Mouse (Mus musculus) lung, embryonic 15.5 days (tissue): Measurements from ENCODE around the gene Gm45713. TPM values are rescaled to one million over a fixed set of nuclear protein-coding genes. Genes with fewer than 3 reads are reported as not detected.
A peak's percentile ranks its signal among the peaks of the same experiment; 100 is the strongest.
"Not testable (repeated sequence)": the region's sequence is repeated elsewhere in the genome, so short reads cannot be mapped to it uniquely, and the experiment has no call there.

Experiments used
- ATAC-seq: fragments of 200-750 bp; cut with Nextera tagmentation; 2 replicates; pipeline ENCODE4 v1.8.0; 2017; ENCODE audit warnings: moderate number of reproducible peaks, borderline replicate concordance; ENCODE audit not compliant: low FRiP score, low TSS enrichment; ENCODE audit errors: extremely low read depth
- H3K27ac ChIP-seq: fragments of 300-500 bp; sonication (generic); 2 replicates; pipeline ENCODE4 v1.5.1; 2015; ENCODE audit warnings: moderate library complexity, mild to moderate bottlenecking, inconsistent platforms
- H3K27me3 ChIP-seq: fragments of 300-500 bp; sonication (generic); 2 replicates; pipeline ENCODE4 v1.6.1; 2015; ENCODE audit warnings: inconsistent platforms
- H3K36me3 ChIP-seq: fragments of 300-500 bp; sonication (generic); 2 replicates; pipeline ENCODE4 v1.6.1; 2015; ENCODE audit warnings: inconsistent platforms
- H3K4me1 ChIP-seq: fragments of 300-500 bp; sonication (generic); 2 replicates; pipeline ENCODE4 v1.6.1; 2015; ENCODE audit warnings: inconsistent platforms
- H3K4me2 ChIP-seq: fragments of 300-500 bp; sonication (generic); 2 replicates; pipeline ENCODE4 v1.6.1; 2015; ENCODE audit warnings: inconsistent platforms, mild to moderate bottlenecking, moderate library complexity
- H3K4me3 ChIP-seq: fragments of 300-500 bp; sonication (generic); 2 replicates; pipeline ENCODE4 v1.5.1; 2015; ENCODE audit warnings: mild to moderate bottlenecking, inconsistent platforms
- H3K9ac ChIP-seq: fragments of 300-500 bp; sonication (generic); 2 replicates; pipeline ENCODE4 v1.6.1; 2015; ENCODE audit warnings: inconsistent platforms
- H3K9me3 ChIP-seq: fragments of 300-500 bp; sonication (generic); 2 replicates; pipeline ENCODE4 v1.6.1; 2016; ENCODE audit warnings: inconsistent platforms
- WGBS: fragments of 180-500 bp; shearing (Covaris S2); methylation state at CpG from one replicate; pipeline ENCODE4 v1.1.7; 2015; 5-methylcytosine and 5-hydroxymethylcytosine counted together
- polyA plus RNA-seq: library from polyadenylated mRNA; unstranded; fragments of >200 nt; fragmentation: Nextera tagmentation; extraction: Ambion mirVana; gene quantifications from 2 replicates; pipeline ENCODE4 v1.2.1, GENCODE M21; 2015

The Gm45713 gene
- polyA plus RNA-seq, 1 experiment from 2014 or later: 0.19 TPM

DNA sequence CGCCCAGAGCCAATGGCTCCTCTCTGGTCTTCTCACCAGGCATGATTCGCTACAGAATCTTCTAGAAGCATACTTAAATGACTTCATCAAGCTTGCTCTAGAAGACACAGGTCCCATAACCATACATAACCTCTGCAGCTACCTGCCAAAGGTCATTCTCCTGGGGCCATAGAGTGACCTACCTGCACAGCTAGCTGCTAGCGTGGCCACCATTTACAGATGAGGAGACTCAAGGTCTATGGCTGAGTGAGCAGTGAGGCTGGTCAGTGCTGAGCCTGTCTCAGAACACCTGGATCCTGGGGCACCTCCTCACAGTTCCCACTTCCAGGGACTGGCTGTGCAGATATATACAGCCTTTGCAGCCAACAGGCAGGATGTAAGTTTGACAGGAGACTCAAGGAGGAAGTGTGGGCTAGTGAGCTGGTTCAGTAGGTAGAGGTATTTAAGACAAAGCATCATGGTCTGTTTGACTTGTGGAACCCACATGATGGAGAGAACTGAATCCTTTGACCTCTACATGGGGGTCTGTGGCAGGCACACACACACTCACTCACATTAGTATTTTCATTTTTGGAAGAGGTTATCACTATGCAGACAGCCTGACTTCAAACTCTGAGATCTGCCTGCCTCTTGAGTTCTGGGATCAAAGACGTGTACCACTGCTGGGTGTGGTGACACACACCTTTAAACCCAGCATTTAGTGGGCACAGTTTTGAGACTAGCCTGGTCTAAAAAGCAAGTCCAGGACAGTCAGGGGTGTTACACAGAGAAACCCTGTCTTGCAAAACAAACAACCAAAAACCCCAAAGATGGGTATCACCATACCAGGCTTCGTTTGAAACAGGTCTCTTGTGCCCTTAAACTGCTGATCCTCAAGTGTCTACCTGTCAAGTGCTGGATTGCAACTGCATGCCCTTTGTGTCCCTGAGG, 16.0 kb downstream of the Gm45713 start:
- Histone ChIP-seq H3K36me3 (peaks cover 49% of the 10 kb centered on the region), H3K27ac (no peak overlapping the region), H3K4me2 (no peak overlapping the region), H3K27me3 (no peaks in the 10 kb centered on the region), H3K4me3 (no peak overlapping the region), H3K9ac (no peak overlapping the region), H3K4me1 (peaks cover 30% of the 10 kb centered on the region), H3K9me3 (no peaks in the 10 kb centered on the region)
- no peak for ATAC-seq
- WGBS: 79% methylated on average over 5 of the region's 5 CpGs

DNA sequence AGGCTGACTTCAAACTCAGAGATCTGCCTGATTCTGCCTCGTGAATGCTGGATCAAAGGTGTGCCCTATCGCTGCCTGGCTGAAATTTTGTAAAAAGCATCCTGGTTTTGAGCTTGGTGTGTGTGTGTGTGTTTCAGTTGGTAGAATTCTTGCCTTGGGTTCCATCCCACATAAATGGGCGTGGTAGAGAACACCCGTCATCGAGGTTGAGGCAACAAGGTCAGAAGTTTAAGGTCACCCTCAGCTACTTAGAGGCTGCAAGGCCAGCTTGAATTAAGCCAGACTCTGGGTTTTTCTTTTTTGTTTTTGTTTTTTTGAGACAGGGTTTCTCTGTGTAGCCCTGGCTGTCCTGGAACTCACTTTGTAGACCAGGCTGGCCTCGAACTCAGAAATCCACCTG, 17.7 kb downstream of the Gm45713 start:
- Histone ChIP-seq H3K4me2 (no peak overlapping the region), H3K36me3 (peaks cover 46% of the 10 kb centered on the region), H3K27ac (no peak overlapping the region), H3K9ac (no peak overlapping the region), H3K4me1 (peaks cover 24% of the 10 kb centered on the region), H3K9me3 (no peaks in the 10 kb centered on the region), H3K27me3 (no peaks in the 10 kb centered on the region), H3K4me3 (no peak overlapping the region)
- no peak for ATAC-seq
- 82% methylated on average over 6 of the region's 6 CpGs for WGBS

DNA sequence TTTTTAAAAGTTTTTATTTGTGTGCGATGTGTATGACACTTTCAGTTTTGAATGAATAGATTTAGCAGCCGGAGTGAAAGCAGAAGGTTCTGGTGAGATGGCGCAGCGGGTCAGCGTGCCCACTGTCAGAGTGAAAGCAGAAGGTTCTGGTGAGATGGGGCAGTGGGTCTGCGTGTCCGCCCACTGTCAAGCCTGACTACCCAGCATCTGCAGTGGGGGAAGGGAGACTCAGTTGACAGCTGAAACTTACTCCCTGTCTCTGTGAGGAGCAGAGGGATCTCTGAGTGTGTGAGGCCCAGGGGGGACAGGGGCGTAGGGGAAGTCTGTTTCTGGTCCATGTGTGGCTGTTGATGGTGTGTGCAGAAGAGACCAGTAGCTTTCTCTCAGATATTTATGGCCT, 18.5 kb downstream of the Gm45713 start:
- Histone ChIP-seq H3K9me3 (no peaks in the 10 kb centered on the region), H3K27me3 (no peaks in the 10 kb centered on the region), H3K4me2 (no peak overlapping the region), H3K9ac (no peak overlapping the region), H3K4me3 (no peak overlapping the region), H3K36me3 (peaks cover 41% of the 10 kb centered on the region), H3K4me1 (peaks cover 16% of the 10 kb centered on the region), H3K27ac (no peak overlapping the region)
- WGBS: 78% methylated on average over 8 of the region's 8 CpGs
- ATAC-seq: no peak

DNA sequence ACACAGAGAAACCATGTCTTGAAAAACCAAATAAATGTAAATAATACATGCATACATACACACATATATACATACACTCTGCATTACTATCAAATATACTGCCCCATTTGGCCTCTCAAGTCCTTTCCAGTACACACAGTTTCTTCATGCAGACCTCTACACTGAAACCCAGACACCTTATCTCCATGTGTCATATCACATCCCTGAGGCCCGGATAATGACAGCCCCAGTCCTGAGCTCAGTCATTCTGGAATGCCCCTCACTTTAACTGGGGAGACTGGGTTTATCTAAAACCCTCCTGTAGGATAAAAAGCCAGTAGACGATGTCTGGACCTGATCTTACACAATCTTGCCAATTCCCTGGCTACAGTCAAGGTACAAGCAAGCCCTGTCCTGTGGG, 22.6 kb downstream of the Gm45713 start:
- no peak for ATAC-seq
- Histone ChIP-seq H3K4me3 (no peak overlapping the region), H3K9ac (no peak overlapping the region), H3K4me1 (no peaks in the 10 kb centered on the region), H3K36me3 (peaks cover 6% of the 10 kb centered on the region; the same call in 1 of the 2 replicates), H3K27ac (no peak overlapping the region), H3K9me3 (no peaks in the 10 kb centered on the region), H3K4me2 (no peak overlapping the region), H3K27me3 (no peaks in the 10 kb centered on the region)
- WGBS: 60% methylated on average over 2 of the region's 2 CpGs

DNA sequence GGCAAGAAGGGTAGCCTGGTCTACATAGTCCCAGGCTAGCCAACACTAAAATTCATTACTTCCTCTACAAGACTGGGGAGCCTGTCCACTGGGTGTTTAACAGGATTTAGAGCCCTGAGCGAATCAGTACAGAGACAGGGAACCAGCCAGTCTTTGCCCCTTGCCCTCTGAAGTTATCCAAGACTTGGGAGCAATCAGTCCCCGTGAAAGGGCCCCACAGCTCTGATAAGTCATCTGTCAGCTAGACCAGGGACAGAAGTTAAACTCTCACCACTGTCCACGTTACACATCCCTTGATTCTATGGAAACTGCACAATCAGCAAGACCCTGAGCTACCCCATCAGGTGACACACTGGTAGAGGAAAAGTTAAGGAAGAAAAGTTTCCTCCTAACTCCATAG, 23.5 kb downstream of the Gm45713 start:
- ATAC-seq: no peak
- Histone ChIP-seq H3K9me3 (no peaks in the 10 kb centered on the region), H3K27ac (no peak overlapping the region), H3K4me3 (no peak overlapping the region), H3K36me3 (no peaks in the 10 kb centered on the region), H3K4me1 (no peaks in the 10 kb centered on the region), H3K27me3 (no peaks in the 10 kb centered on the region), H3K4me2 (no peak overlapping the region), H3K9ac (no peak overlapping the region)
- 40% methylated on average over 3 of the region's 3 CpGs for WGBS

DNA sequence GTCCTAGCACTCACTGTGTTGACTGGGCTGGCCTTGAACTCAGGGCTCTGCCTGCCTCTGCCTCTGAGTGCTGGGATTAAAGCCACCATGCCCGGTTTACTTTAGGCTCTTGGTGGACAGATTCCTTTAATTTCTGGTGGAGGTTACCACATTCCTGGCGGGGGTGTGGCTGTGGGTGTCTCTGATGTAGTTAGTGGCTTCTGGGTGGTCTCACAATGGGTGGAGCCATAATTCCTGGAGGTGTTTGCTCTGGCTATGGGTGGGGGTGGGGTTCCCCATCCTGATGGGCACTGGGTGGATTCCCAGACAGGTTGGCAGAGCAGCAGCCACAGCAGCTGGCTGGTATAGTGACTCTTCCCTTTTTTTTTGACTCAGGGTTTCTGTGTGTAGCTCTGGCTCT, 24.1 kb downstream of the Gm45713 start:
- Histone ChIP-seq H3K9me3 (no peaks in the 10 kb centered on the region), H3K4me3 (no peak overlapping the region), H3K9ac (no peak overlapping the region), H3K4me2 (no peak overlapping the region), H3K36me3 (no peaks in the 10 kb centered on the region), H3K4me1 (no peaks in the 10 kb centered on the region), H3K27ac (no peak overlapping the region), H3K27me3 (no peaks in the 10 kb centered on the region)
- ATAC-seq: no peak
- WGBS: 36% methylated on average over 2 of the region's 2 CpGs

DNA sequence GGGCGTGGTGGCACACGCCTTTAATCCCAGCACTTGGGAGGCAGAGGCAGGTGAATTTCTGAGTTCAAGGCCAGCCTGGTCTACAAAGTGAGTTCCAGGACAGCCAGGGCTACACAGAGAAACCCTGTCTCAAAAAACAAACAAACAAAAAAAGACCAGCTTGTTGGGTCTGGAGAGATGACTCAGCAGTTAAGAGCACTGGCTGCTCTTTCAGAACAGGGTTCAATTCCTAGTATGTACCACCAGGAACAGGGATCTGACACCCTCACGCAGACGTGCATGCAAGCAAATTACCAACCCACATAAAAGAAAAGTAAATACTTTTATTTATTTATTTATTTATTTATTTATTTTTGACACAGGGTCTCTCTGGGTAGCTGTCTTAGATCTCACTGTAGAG, 25.9 kb downstream of the Gm45713 start:
- WGBS: 83% methylated on average over 4 of the region's 4 CpGs
- H3K36me3 ChIP-seq, H3K4me3 ChIP-seq, ATAC-seq, H3K27ac ChIP-seq, H3K4me2 ChIP-seq, H3K9ac ChIP-seq, H3K27me3 ChIP-seq, H3K4me1 ChIP-seq, H3K9me3 ChIP-seq: not testable (repeated sequence)

DNA sequence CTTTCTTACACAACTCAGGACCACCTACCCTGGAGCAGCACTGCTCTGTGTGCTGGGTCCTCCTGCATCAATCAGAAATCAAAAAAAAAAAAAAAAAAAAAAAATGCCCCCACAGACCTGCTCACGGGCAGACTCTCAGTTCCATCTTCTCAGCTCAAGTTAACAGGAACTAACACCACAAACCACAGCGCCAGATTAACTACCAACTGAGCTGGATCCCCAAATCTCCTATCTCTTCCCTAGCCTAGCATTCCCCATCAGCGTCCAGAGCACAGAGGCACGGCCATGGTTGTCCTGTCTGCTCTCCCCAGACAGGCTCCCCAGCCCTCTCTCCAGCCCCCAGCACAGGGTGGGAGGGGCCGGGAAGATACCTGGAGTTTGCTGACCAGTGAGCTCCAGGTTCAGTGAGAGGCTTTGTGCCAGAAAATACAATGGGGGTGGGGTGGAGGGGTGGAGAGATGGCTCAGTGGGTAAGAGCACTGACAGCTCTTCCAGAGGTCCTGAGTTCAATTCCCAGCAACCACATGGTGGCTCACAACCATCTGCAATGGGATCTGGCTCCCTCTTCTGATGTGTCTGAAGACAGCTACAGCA, 28.9 kb downstream of the Gm45713 start:
- no peak for ATAC-seq
- H3K4me2 ChIP-seq: no peak overlapping the region
- no peak overlapping the region for H3K27ac ChIP-seq
- no peaks in the 10 kb centered on the region for H3K36me3 ChIP-seq
- H3K27me3 ChIP-seq: no peaks in the 10 kb centered on the region
- H3K9me3 ChIP-seq: no peaks in the 10 kb centered on the region
- 42% methylated on average over 5 of the region's 5 CpGs for WGBS
- H3K4me3 ChIP-seq: no peak overlapping the region
- H3K9ac ChIP-seq: no peak overlapping the region
- peaks cover 21% of the 10 kb centered on the region for H3K4me1 ChIP-seq

DNA sequence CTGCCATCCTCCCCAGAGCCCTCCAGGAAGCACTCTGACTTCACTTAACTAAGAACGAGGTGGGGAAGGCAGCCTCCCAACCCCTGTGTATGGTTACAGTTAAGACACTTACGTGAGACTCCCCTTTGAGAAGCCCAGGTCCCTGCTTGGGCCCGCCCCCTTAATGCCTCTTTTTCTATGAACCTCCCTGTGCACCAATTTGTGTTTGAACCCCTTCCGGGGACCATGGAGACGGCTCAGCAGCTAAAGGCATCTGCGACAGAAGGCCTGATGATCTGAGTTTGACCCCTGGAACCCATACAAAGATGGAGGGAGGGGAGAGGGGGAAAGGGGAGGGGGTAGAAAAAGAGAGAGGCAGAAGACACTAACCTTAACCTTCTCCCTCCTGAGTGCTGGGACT, 29.6 kb downstream of the Gm45713 start:
- Histone ChIP-seq H3K9ac (no peak overlapping the region), H3K27me3 (no peaks in the 10 kb centered on the region), H3K4me1 (peaks cover 28% of the 10 kb centered on the region), H3K9me3 (no peaks in the 10 kb centered on the region), H3K4me2 (no peak overlapping the region), H3K36me3 (no peaks in the 10 kb centered on the region), H3K4me3 (no peak overlapping the region), H3K27ac (no peak overlapping the region)
- ATAC-seq: no peak
- WGBS: 45% methylated on average over 6 of the region's 6 CpGs

DNA sequence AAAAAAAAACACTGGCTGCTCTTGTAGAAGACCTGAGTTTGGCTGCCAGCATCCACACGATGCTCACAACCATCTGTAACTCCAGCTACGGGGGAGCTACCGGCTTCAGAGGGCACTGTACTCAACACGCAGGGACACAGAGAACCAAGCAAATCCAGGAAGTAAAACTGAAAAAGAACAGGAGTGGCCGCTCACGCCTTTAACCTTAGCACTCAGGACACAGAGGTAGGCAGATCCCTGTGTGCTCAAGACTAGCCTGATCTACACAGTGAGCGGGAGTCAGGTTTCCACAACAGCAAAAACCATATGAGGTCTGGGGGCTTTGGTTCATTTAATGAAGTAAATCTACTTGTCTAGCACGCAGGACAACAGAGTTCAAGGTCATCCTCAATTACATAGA, 30.5 kb downstream of the Gm45713 start:
- no peak overlapping the region for H3K4me3 ChIP-seq
- ATAC-seq: no peak

DNA sequence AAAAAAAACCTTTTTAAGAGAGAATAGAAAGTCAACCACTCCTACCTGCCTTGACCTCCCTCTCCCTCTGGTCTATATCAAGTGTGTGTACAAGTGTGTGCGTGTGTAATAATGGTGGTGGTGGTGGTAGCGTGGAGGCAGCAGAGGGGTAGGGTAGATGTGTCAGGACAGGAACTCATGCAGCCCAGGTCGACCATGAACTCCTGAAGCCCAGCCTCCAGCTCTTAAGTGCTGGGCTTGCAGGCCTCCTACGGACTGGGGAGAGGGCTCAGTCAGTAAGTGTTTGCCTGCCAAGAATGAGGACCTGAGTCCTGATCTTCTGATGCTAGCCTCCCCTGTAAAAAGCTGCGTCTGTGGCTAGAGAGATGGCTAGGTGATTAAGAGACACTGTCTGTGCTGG, 31.1 kb downstream of the Gm45713 start:
- H3K36me3 ChIP-seq: no peaks in the 10 kb centered on the region

More for the DNA sequence above, 30.5 kb downstream of the Gm45713 start:
- H3K36me3 ChIP-seq: no peaks in the 10 kb centered on the region
- H3K9me3 ChIP-seq: no peaks in the 10 kb centered on the region
- H3K9ac ChIP-seq: no peak overlapping the region
- no peaks in the 10 kb centered on the region for H3K27me3 ChIP-seq
- H3K4me2 ChIP-seq: no peak overlapping the region
- 78% methylated on average over 8 of the region's 8 CpGs for WGBS
- H3K27ac ChIP-seq: no peak overlapping the region
- H3K4me1 ChIP-seq: peaks cover 32% of the 10 kb centered on the region

DNA sequence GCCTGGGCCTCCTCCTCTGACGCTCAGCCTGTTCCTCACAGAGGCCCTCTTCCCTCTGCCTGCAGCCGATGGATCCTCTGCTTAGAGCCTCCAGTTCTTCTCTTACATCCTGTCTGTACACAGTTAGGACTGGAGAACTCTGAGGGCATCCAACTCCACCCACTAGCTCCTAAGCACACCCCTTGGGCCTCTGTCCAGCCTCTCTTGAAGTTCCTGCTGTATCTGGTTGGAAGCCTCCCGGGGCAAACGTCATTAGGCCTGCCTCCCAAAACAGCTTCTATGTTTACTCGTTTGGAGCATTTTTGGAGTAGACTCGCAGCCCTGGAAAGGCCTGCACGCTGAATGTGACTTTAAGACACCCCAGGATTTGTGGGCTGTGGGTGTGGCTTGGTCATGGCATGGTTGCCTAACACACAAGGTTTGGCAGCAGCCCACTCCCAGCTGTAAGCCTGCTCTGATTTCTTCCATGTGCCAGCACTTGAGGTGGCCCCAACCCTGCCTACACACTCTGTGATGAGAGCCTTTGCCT, 32.3 kb downstream of the Gm45713 start, which contains the start of gene Fcgrt:
Gene Fcgrt, minus strand, starts transcription at position 200 of the 529 bp plus-strand sequence.
- 20% methylated on average over 7 of the region's 7 CpGs for WGBS

More for the DNA sequence above, 31.1 kb downstream of the Gm45713 start:
- H3K27me3 ChIP-seq: no peaks in the 10 kb centered on the region
- 77% methylated on average over 5 of the region's 5 CpGs for WGBS
- H3K4me2 ChIP-seq: no peak overlapping the region
- H3K9me3 ChIP-seq: no peaks in the 10 kb centered on the region
- no peak for ATAC-seq
- peaks cover 34% of the 10 kb centered on the region for H3K4me1 ChIP-seq
- no peak overlapping the region for H3K27ac ChIP-seq
- no peak overlapping the region for H3K9ac ChIP-seq
- H3K4me3 ChIP-seq: no peak overlapping the region

More for the DNA sequence above, 32.3 kb downstream of the Gm45713 start, which contains the start of gene Fcgrt:
- Histone ChIP-seq H3K4me2 (peak within 1 kb of the TSS; percentile 63), H3K9me3 (no peaks in the 10 kb centered on the region), H3K4me1 (peaks cover 34% of the 10 kb centered on the region), H3K9ac (peak within 1 kb of the TSS; percentile 47), H3K4me3 (peak within 1 kb of the TSS; percentile 46), H3K27me3 (no peaks in the 10 kb centered on the region), H3K36me3 (no peaks in the 10 kb centered on the region), H3K27ac (peak within 1 kb of the TSS; percentile 93)
- ATAC-seq: peak; percentile 98
